Mouse (Mus musculus): Measurements from ENCODE around the gene Trpc3.

DNA sequence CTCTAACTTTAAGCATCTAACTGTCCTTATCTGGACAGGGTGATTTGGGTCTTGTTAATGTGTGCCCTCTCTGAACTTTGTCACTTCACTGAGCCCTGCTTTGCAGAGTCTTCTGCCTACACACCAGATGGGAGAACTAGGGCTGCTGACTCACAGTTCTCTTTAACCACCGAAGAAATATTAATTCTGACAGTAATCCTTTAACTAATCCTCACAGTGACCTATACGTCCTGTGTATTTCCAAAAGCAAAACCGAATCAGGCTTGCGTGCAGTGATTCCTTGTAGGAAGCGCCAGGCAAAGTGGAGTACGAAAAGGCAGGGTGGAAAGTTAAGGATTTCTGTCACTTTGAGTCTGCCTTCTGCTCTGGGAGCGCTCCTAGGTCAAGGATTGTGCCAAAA, 71.8 kb downstream of the Trpc3 start:
- no peak for TF ChIP-seq ZNF384 (IDR thresholded peaks at IDR 0.05; ENCODE audit: low read depth, low read length)
- TF ChIP-seq MAFK (IDR thresholded peaks at IDR 0.05; ENCODE audit: insufficient read depth, low read depth, low read length) = no peak
- no peak for TF ChIP-seq CHD2 (IDR thresholded peaks at IDR 0.05; ENCODE audit: low read depth, low read length)
- no peak for TF ChIP-seq HCFC1 (IDR thresholded peaks at IDR 0.05; ENCODE audit: borderline replicate concordance, insufficient read depth, low read length)

Measured in ES-E14 (cell line).